Comparison of ENCODE assay signal across 13 mouse cellular contexts in the genomic region with DNA sequence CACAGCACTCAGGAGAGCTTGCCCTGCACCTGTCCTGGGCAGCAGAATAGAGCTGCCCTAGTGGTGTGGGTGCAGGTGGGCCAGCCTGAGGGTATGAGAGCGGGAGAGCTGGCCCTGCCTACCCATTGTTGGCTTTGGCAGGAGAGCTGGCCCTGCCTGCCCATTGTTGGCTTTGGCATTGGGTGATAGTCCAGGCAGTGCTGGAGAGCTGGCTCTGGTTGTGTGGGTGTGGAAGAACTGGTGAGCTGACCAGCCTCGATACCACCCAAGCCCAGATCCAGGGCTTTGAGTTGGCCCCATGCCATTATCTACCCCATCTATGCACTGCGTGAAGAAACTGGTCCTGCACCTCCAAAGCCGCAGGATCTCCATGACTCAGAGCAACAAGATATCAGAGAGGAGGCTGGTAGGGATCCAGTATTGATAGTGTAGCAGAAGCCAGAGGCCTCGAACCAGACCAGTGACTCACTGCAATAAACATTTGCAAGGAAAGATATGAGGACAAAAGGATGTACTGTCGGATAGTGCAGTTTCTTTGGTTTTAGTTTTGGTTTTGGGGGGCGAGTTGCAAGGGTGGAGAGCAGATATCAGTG.
DNase-seq lines count a peak whose midpoint lies in the region; ATAC-seq and TF ChIP-seq lines count a peak whose summit lies in the region.
"Had no signal": no experiment of that assay in that cellular context is flagged by ENCODE, and none has a peak within 500 bp of the region (broad histone marks: within the 10 kb centered on the region; RNA-seq: fewer than 3 reads in every experiment).

No protein-coding gene starts in this region.

- no peak overlapping the region for H3K4me2 ChIP-seq in hindbrain, postnatal 0 days (ENCODE audit: low read depth, low read length)
- H3K4me2 ChIP-seq in hindbrain, embryonic 14.5 days (replicated peaks): no peak overlapping the region
- H3K4me2 ChIP-seq in liver, embryonic 16.5 days (ENCODE audit: low read depth, low read length): no peak overlapping the region
- H3K4me2 ChIP-seq: limb, embryonic 15.5 days; midbrain, embryonic 13.5 days had no signal

- peak; percentile 9 to 42 for DNase-seq in adrenal gland, adult (ENCODE audit: inconsistent age in 2 of 2, low spot score in 1 of 2)
- no peak for DNase-seq in adrenal gland, postnatal 4 days (ENCODE audit: low spot score in 2 of 2)
- no peak for DNase-seq in hindbrain, postnatal 0 days (ENCODE audit: low spot score)
- no peak for DNase-seq in hindbrain, embryonic 14.5 days (ENCODE audit: low spot score)
- peak; percentile 9 for DNase-seq in cerebellum, adult 9-11 months
- DNase-seq in kidney, adult 9 months: no peak
- DNase-seq in right cerebral cortex, postnatal 10 days (ENCODE audit: low spot score in 2 of 2): no peak
- DNase-seq: kidney, adult 11 months; thymus, postnatal 4 days had no signal

- H3K27ac ChIP-seq in hindbrain, postnatal 0 days: no peak overlapping the region
- no peak overlapping the region for H3K27ac ChIP-seq in hindbrain, embryonic 14.5 days
- H3K27ac ChIP-seq in liver, embryonic 16.5 days (ENCODE audit: low read length): no peak overlapping the region
- H3K27ac ChIP-seq: limb, embryonic 15.5 days; midbrain, embryonic 13.5 days had no signal

- peak; percentile 47; the same call in 1 of the 2 replicates for ATAC-seq in hindbrain, postnatal 0 days
- ATAC-seq in hindbrain, embryonic 14.5 days (ENCODE audit: low FRiP score): no peak
- peak; percentile 26; the same call in 1 of the 2 replicates for ATAC-seq in liver, embryonic 16.5 days (ENCODE audit: low read depth)
- ATAC-seq: midbrain, embryonic 13.5 days had no signal

- no peak for TF ChIP-seq CTCF in hindbrain, postnatal 0 days (IDR thresholded peaks at IDR 0.05; ENCODE audit: low read depth)

- no peak overlapping the region for H3K9ac ChIP-seq in hindbrain, postnatal 0 days (replicated peaks; ENCODE audit: low read length)
- H3K9ac ChIP-seq in hindbrain, embryonic 14.5 days: no peak overlapping the region
- no peak overlapping the region for H3K9ac ChIP-seq in liver, embryonic 16.5 days (ENCODE audit: low read depth, low read length)
- H3K9ac ChIP-seq: limb, embryonic 15.5 days; midbrain, embryonic 13.5 days had no signal

- peaks cover 4% of the 10 kb centered on the region; the same call in 1 of the 2 replicates for H3K36me3 ChIP-seq in hindbrain, postnatal 0 days (ENCODE audit: insufficient read depth, low read length)
- peaks cover 31% of the 10 kb centered on the region; the same call in 1 of the 2 replicates for H3K36me3 ChIP-seq in hindbrain, embryonic 14.5 days (replicated peaks; ENCODE audit: control insufficient read depth, insufficient read depth)
- H3K36me3 ChIP-seq in liver, embryonic 16.5 days (ENCODE audit: control insufficient read depth, insufficient read depth): no peaks in the 10 kb centered on the region
- H3K36me3 ChIP-seq: limb, embryonic 15.5 days had no signal

- H3K9me3 ChIP-seq in hindbrain, postnatal 0 days (ENCODE audit: low read length): no peaks in the 10 kb centered on the region
- H3K9me3 ChIP-seq in hindbrain, embryonic 14.5 days (ENCODE audit: control insufficient read depth, low read length): no peaks in the 10 kb centered on the region
- H3K9me3 ChIP-seq in liver, embryonic 16.5 days (replicated peaks; ENCODE audit: control insufficient read depth, low read length): no peaks in the 10 kb centered on the region
- H3K9me3 ChIP-seq: limb, embryonic 15.5 days; midbrain, embryonic 13.5 days had no signal

- H3K4me3 ChIP-seq in hindbrain, postnatal 0 days (ENCODE audit: low read length): no peak overlapping the region
- no peak overlapping the region for H3K4me3 ChIP-seq in hindbrain, embryonic 14.5 days (replicated peaks; ENCODE audit: low read length)
- H3K4me3 ChIP-seq in liver, embryonic 16.5 days (ENCODE audit: low read depth, low read length): no peak overlapping the region
- H3K4me3 ChIP-seq: erythroblast, embryonic 14.5 days; limb, embryonic 15.5 days; midbrain, embryonic 13.5 days had no signal

- no peaks in the 10 kb centered on the region for H3K4me1 ChIP-seq in hindbrain, postnatal 0 days (ENCODE audit: insufficient read depth, low read length)
- no peaks in the 10 kb centered on the region for H3K4me1 ChIP-seq in hindbrain, embryonic 14.5 days (replicated peaks; ENCODE audit: control insufficient read depth, insufficient read depth, low read length)
- H3K4me1 ChIP-seq in liver, embryonic 16.5 days (ENCODE audit: control insufficient read depth, low read depth, low read length): peaks cover 10% of the 10 kb centered on the region
- H3K4me1 ChIP-seq: limb, embryonic 15.5 days had no signal

- WGBS in hindbrain, postnatal 0 days: 85% methylated on average over 7 of the region's 7 CpGs
- 94% methylated on average over 7 of the region's 7 CpGs for WGBS in hindbrain, embryonic 14.5 days
- 31% methylated on average over 7 of the region's 7 CpGs for WGBS in liver, embryonic 16.5 days (ENCODE audit: insufficient replicate concordance)

- no peaks in the 10 kb centered on the region for H3K27me3 ChIP-seq in hindbrain, postnatal 0 days (ENCODE audit: insufficient read depth, low read length)
- no peaks in the 10 kb centered on the region for H3K27me3 ChIP-seq in hindbrain, embryonic 14.5 days (ENCODE audit: control insufficient read depth, insufficient read depth, low read length)
- H3K27me3 ChIP-seq in liver, embryonic 16.5 days (ENCODE audit: control insufficient read depth, insufficient read depth, low read depth, low read length): no peaks in the 10 kb centered on the region
- H3K27me3 ChIP-seq: limb, embryonic 15.5 days; midbrain, embryonic 13.5 days had no signal

Comparison
In these comparisons a context has a peak if more than half of its experiments do, and no peak if none do; other contexts are left out.
1. DNase-seq: peak in adrenal gland, adult (2 of 2) and cerebellum, adult 9-11 months (single experiment); none in adrenal gland, postnatal 4 days (0 of 2), hindbrain, postnatal 0 days (single experiment), hindbrain, embryonic 14.5 days (single experiment), kidney, adult 9 months (single experiment) and right cerebral cortex, postnatal 10 days (0 of 2).